Mouse (Mus musculus): ENCODE results near the gene Ccdc152. TPM values are rescaled to one million over a fixed set of nuclear protein-coding genes. Genes with fewer than 3 reads are reported as not detected.

Ccdc152 gene
- total RNA-seq (2023): not detected

GRCm38 (mm10) chr15:3303426-3303825 lies at the start of gene Ccdc152:
Gene Ccdc152, minus strand, starts transcription at chr15:3303526.

GRCm38 (mm10) chr15:3268247-3268646 lies 35.1 kb downstream of the Ccdc152 start, which contains the start of gene Selenop:
Gene Selenop, plus strand, starts transcription at chr15:3268547.

Other genes starting within 250 kb of the Ccdc152 start
- 10 to 100 TPM; 94.9 to 96.0 TPM for gene Selenop, start 35.0 kb downstream of the Ccdc152 start, total RNA-seq (2023)